Mouse (Mus musculus) neural tube, embryonic 15.5 days (tissue): ENCODE data around the gene Srcin1. TPM values are rescaled to one million over a fixed set of nuclear protein-coding genes. Genes with fewer than 3 reads are reported as not detected.
A peak's percentile ranks its signal among the peaks of the same experiment; 100 is the strongest.

ENCODE experiments used
- ATAC-seq: fragments of 200-750 bp; cut with Nextera tagmentation; 2 replicates; pipeline ENCODE4 v1.8.0; 2017; ENCODE audit warnings: mild to moderate bottlenecking, moderate TSS enrichment, moderate library complexity; ENCODE audit not compliant: low FRiP score
- H3K27ac ChIP-seq: fragments of 300-500 bp; sonication (generic); replicated peaks from 2 replicates; pipeline ENCODE4 v1.5.1; 2015; ENCODE audit warnings: mild to moderate bottlenecking, inconsistent platforms
- H3K27me3 ChIP-seq: fragments of 300-500 bp; sonication (generic); replicated peaks from 2 replicates; pipeline ENCODE4 v1.6.1; 2015; ENCODE audit warnings: inconsistent platforms
- H3K36me3 ChIP-seq: fragments of 300-500 bp; sonication (generic); 2 replicates; pipeline ENCODE4 v1.6.1; 2015; ENCODE audit warnings: inconsistent platforms
- H3K4me1 ChIP-seq: fragments of 300-500 bp; sonication (generic); 2 replicates; pipeline ENCODE4 v1.6.1; 2015; ENCODE audit warnings: inconsistent platforms
- H3K4me2 ChIP-seq: fragments of 300-500 bp; sonication (generic); 2 replicates; pipeline ENCODE4 v1.6.1; 2015; ENCODE audit warnings: inconsistent platforms, mild to moderate bottlenecking, moderate library complexity
- H3K4me3 ChIP-seq: fragments of 300-500 bp; sonication (generic); replicated peaks from 2 replicates; pipeline ENCODE4 v1.5.1; 2015; ENCODE audit warnings: mild to moderate bottlenecking, inconsistent platforms
- H3K9ac ChIP-seq: fragments of 300-500 bp; sonication (generic); replicated peaks from 2 replicates; pipeline ENCODE4 v1.6.1; 2015; ENCODE audit warnings: mild to moderate bottlenecking, inconsistent platforms
- H3K9me3 ChIP-seq: fragments of 300-500 bp; sonication (generic); replicated peaks from 2 replicates; pipeline ENCODE4 v1.6.1; 2016; ENCODE audit warnings: inconsistent platforms
- WGBS: fragments of 180-500 bp; shearing (Covaris S2); methylation state at CpG from one replicate; pipeline ENCODE4 v1.1.7; 2015; ENCODE audit warnings: mixed read lengths; 5-methylcytosine and 5-hydroxymethylcytosine counted together
- polyA plus RNA-seq: library from polyadenylated mRNA; unstranded; fragments of >200 nt; fragmentation: Nextera tagmentation; extraction: Ambion mirVana; gene quantifications from 2 replicates; pipeline ENCODE4 v1.2.1, GENCODE M21; 2015

Gene Srcin1
- polyA plus RNA-seq = 7.2 and 10.5 TPM in 2 replicates

DNA sequence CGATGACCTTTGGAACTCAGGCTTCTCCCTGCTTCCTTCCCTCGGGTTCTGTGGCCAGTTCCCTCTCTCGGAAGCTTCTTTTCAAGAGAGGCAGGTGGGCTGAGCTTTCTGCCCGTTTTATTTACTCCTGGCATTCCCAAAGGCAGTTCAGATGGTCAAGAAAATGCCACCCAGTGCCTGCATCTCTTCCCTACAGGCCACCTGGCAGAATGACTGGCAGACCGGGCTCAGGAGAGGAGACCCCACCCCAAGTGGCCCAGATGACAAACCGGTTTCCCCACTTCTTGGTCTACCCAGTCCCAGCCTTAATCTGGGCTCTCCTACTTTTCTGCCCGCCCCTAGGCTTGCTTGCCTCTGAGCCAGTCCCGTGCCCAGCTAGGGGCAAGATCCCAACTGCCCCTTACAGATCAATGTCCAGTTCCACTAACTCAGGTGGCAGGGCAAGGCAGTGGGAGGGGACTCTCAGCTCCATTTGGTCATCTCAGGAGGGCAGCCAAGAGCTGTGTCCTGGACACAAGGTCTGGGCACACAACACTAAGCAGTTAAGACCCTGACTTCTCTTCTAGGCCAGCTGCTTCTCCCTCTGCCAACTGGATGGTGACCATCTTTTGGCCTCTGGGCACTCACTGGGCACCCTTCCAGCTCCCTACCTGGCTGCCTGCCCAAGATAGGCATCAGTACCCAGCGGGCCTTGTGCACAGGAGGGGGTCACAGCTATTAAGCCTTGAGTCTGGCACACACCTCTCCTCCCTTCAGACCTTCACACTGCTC lies at the start of gene Srcin1:
TSS of gene Srcin1 (minus strand) at position 51 of the 771 bp plus-strand sequence.
- Histone ChIP-seq H3K27ac (peak within 1 kb of the TSS; percentile 91), H3K4me3 (peak within 1 kb of the TSS; percentile 69), H3K4me2 (peak within 1 kb of the TSS; percentile 90), H3K9me3 (no peaks in the 10 kb centered on the region), H3K27me3 (peaks cover 2% of the 10 kb centered on the region; the same call in 1 of the 2 replicates), H3K9ac (peak within 1 kb of the TSS; percentile 95), H3K36me3 (no peaks in the 10 kb centered on the region), H3K4me1 (peaks cover 58% of the 10 kb centered on the region)
- WGBS = 32% methylated on average over 9 of the region's 9 CpGs
- no peak for ATAC-seq

DNA sequence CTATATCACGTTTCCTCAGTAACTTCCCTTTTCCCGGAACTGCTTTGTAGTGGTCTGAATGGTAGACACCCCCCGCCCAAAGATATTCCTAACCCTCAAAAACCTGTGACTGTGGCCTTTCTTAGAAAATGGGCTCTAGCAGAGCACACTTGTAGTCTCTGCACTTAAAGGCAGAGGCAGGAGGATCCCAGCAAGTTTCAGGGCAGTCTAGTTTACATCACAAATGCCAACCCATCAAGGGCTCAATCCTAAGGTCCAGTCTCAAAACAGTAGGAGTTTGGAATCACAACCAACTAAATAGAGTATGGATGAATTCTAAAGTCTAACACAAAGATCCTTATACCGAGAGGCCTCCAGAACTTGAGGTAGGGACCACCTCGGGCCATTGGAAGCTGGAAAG lies 49.6 kb upstream of the Srcin1 start:
- WGBS = 84% methylated on average over 5 of the region's 5 CpGs
- no peak for ATAC-seq
- no peak overlapping the region for H3K9ac ChIP-seq
- peaks cover 72% of the 10 kb centered on the region for H3K27me3 ChIP-seq
- no peak overlapping the region for H3K27ac ChIP-seq
- no peak overlapping the region for H3K4me2 ChIP-seq
- no peaks in the 10 kb centered on the region for H3K9me3 ChIP-seq
- peaks cover 35% of the 10 kb centered on the region for H3K4me1 ChIP-seq
- H3K4me3 ChIP-seq = no peak overlapping the region
- H3K36me3 ChIP-seq = no peaks in the 10 kb centered on the region

DNA sequence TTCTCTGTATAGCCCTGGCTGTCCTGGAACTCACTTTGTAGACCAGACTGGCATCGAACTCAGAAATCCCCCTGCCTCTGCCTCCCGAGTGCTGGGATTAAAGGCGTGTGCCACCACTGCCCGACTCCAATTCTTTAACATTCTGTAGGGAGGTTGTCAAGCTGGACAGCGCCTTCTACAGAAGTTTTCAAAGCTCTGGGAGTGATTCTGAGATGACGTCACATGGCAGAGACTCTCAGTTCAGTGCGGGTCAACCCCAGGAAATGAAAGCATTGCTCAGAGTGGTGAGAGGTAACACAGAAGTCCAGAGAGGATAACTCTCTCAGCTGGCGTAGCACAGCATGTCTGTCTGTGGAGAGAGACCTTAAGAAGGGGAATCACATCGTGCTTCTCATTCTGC lies 47.2 kb upstream of the Srcin1 start:
- no peak overlapping the region for H3K9ac ChIP-seq
- no peak overlapping the region for H3K4me2 ChIP-seq
- H3K27ac ChIP-seq = no peak overlapping the region
- no peak for ATAC-seq
- H3K4me3 ChIP-seq = no peak overlapping the region
- H3K27me3 ChIP-seq = peaks cover 55% of the 10 kb centered on the region
- peaks cover 15% of the 10 kb centered on the region for H3K4me1 ChIP-seq
- 64% methylated on average over 9 of the region's 9 CpGs for WGBS
- H3K36me3 ChIP-seq = no peaks in the 10 kb centered on the region
- H3K9me3 ChIP-seq = no peaks in the 10 kb centered on the region

DNA sequence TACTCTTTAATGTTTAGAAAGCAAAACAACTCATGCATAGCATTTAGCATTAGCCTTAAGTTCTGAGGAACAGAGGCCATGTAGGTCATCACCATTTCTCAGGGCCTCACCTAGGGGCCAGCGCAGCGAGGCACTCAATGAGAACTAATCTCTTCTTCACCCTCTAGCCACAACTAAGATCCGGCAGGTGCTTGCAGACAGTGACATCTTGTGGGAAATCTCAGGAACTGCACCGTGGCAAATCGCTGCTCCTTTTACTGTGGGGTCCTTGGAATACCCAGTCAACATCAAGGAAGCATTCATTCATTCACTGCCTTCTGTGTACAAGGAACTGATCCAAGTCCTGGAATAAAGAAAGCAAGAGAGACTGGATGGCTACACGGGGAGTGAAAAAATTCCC lies 46.5 kb upstream of the Srcin1 start:
- H3K9ac ChIP-seq = no peak overlapping the region
- H3K27me3 ChIP-seq = peaks cover 50% of the 10 kb centered on the region
- H3K9me3 ChIP-seq = no peaks in the 10 kb centered on the region
- H3K4me2 ChIP-seq = no peak overlapping the region
- no peak overlapping the region for H3K27ac ChIP-seq
- H3K4me3 ChIP-seq = no peak overlapping the region
- 3% methylated on average over 6 of the region's 6 CpGs for WGBS
- peak; percentile 45; the same call in 1 of the 2 replicates for ATAC-seq
- H3K36me3 ChIP-seq = no peaks in the 10 kb centered on the region
- H3K4me1 ChIP-seq = peaks cover 8% of the 10 kb centered on the region

DNA sequence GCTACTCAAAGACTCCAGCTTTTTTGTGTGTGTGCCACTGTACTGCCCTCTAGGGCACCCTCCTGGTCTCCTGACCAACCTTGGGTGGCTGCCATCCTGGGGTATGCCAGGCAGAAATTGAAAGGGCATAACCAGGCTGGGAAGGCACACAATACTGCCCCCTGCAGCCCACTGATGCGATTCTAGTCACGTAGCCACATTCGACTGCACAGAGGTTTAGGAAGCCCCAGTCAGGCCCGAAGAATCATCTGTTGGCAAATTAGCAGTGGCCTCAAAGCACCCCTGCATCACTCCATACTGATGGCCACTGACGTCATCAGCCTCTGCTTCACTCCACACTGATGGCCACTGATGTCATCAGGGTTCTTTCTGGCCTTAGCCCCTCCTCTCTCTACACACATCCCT lies 43.4 kb upstream of the Srcin1 start:
- Histone ChIP-seq H3K4me2 (no peak overlapping the region), H3K27me3 (peaks cover 32% of the 10 kb centered on the region), H3K27ac (no peak overlapping the region), H3K4me1 (no peaks in the 10 kb centered on the region), H3K9ac (no peak overlapping the region), H3K36me3 (no peaks in the 10 kb centered on the region), H3K9me3 (no peaks in the 10 kb centered on the region), H3K4me3 (no peak overlapping the region)
- no peak; the same call in 1 of the 2 replicates for ATAC-seq
- WGBS = 40% methylated on average over 5 of the region's 5 CpGs

DNA sequence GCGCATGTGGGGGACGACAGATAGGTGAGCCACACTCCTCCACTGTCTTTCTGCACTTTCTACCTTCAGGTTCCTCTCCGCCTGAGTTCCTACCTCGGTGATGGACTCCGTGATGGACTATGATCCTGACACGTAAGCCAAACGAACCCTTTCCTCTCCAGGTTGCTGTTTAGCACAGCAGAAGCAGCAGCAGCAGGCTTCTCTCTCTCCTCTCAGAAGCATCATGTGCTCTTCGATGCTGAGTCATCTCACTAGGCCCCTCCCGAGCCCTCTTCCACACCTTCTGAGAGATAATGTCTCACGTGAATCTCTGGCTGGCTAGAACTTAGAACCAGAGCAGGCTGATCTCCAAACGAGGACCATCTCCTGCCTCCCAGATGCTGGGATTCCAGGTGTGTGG lies 42.4 kb upstream of the Srcin1 start:
- 53% methylated on average over 11 of the region's 11 CpGs for WGBS
- peaks cover 22% of the 10 kb centered on the region for H3K27me3 ChIP-seq
- H3K4me2 ChIP-seq = no peak overlapping the region
- no peaks in the 10 kb centered on the region for H3K36me3 ChIP-seq
- no peaks in the 10 kb centered on the region for H3K9me3 ChIP-seq
- no peaks in the 10 kb centered on the region for H3K4me1 ChIP-seq
- no peak for ATAC-seq
- no peak overlapping the region for H3K4me3 ChIP-seq
- no peak overlapping the region for H3K27ac ChIP-seq
- H3K9ac ChIP-seq = no peak overlapping the region

DNA sequence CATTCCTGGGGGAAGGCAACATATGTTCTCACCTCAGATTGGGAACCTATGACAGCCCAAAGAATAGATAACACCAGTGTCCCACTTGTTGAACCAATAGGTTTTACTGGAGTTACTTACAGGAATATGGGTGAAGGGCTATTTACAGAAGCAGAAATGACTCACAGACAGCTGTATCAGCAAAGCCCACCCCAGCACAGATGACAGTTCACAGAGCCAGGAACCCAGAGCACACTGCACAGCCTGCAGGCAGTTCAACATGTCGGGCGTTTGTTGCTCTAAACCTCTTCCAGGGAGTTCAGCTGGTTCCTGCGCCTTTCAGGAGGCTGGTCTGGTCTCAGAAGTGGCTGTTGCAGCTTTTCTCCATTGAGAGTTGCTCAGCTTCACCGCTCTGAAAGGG lies 39.3 kb upstream of the Srcin1 start:
- peaks cover 18% of the 10 kb centered on the region; the same call in 1 of the 2 replicates for H3K27me3 ChIP-seq
- H3K4me3 ChIP-seq = no peak overlapping the region
- no peaks in the 10 kb centered on the region for H3K4me1 ChIP-seq
- no peaks in the 10 kb centered on the region for H3K36me3 ChIP-seq
- WGBS = 85% methylated on average over 4 of the region's 4 CpGs
- no peak overlapping the region for H3K27ac ChIP-seq
- H3K4me2 ChIP-seq = no peak overlapping the region
- ATAC-seq = no peak
- no peaks in the 10 kb centered on the region for H3K9me3 ChIP-seq
- no peak overlapping the region for H3K9ac ChIP-seq

DNA sequence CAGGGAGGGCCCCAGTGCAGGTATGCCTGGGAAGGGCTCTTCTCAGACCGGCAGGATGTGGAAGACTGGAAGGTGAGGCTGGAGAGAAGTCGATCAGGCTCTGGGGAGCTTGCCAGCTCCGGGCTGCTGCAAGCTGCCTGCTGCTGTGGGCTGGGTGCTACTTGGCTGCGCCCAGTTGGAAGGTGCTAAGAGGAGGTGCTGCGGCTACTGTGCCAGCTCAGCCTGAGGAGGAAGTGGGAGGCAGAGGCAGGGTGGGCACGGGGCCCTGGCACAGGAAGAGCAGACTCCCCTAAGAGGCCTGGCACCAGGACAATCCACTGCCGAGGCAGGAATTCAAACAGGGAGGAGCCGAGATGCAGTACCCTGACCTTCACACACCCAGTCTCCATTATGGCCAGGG lies 35.1 kb upstream of the Srcin1 start:
- H3K27ac ChIP-seq = no peak overlapping the region
- no peak overlapping the region for H3K4me3 ChIP-seq

DNA sequence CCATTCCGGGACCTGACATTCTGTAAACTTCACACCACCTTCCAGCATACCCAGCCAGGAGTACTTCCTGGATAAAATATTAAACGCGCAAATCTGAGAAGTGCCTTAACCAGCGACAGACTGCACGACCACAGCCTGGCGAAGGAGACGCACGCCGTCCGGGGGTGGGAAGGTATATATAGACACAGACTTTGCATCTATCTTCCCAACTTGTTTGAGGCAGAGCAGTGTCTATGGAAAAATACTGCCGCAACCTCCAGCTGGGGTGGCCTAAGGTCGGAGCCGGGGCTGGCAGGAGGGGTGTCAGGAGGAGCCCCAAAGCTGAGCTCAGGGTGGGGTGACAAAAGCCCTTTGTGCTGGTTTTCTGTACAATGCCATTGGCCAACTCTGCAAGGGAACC lies 33.8 kb upstream of the Srcin1 start:
- no peaks in the 10 kb centered on the region for H3K9me3 ChIP-seq
- peaks cover 3% of the 10 kb centered on the region; the same call in 1 of the 2 replicates for H3K27me3 ChIP-seq
- no peaks in the 10 kb centered on the region for H3K4me1 ChIP-seq
- H3K9ac ChIP-seq = no peak overlapping the region
- no peak overlapping the region for H3K4me3 ChIP-seq
- H3K27ac ChIP-seq = no peak overlapping the region
- H3K4me2 ChIP-seq = no peak overlapping the region
- ATAC-seq = no peak
- H3K36me3 ChIP-seq = no peaks in the 10 kb centered on the region
- 93% methylated on average over 13 of the region's 13 CpGs for WGBS

More for the DNA sequence above, 35.1 kb upstream of the Srcin1 start:
- no peak for ATAC-seq
- Histone ChIP-seq H3K27me3 (peaks cover 3% of the 10 kb centered on the region; the same call in 1 of the 2 replicates), H3K9me3 (no peaks in the 10 kb centered on the region), H3K4me1 (no peaks in the 10 kb centered on the region), H3K36me3 (no peaks in the 10 kb centered on the region), H3K4me2 (no peak overlapping the region), H3K9ac (no peak overlapping the region)
- 73% methylated on average over 8 of the region's 8 CpGs for WGBS

DNA sequence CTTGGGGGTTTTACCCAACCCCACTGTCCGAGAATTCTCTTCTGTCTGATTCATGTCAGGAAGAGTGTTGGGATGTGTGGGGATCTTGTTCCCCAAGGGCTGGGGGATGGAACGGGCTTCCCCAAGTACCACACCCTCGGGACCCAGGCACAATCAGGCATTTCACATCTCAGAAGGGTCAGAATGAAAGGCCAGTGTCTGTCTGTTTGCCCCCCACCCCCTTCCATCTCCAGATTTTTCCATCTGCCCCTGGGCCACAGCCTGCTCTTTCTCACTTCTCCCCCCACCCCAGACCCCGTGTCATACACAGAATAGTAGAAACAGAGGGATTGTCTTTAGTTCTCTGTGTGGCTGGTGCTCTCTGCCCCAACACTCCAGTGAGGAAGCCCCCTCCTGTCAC lies 32.9 kb upstream of the Srcin1 start:
- no peaks in the 10 kb centered on the region for H3K9me3 ChIP-seq
- H3K4me3 ChIP-seq = no peak overlapping the region
- no peak overlapping the region for H3K4me2 ChIP-seq
- no peaks in the 10 kb centered on the region for H3K4me1 ChIP-seq
- H3K27me3 ChIP-seq = peaks cover 3% of the 10 kb centered on the region; the same call in 1 of the 2 replicates
- H3K36me3 ChIP-seq = no peaks in the 10 kb centered on the region
- no peak overlapping the region for H3K9ac ChIP-seq
- no peak for ATAC-seq
- 81% methylated on average over 4 of the region's 4 CpGs for WGBS
- no peak overlapping the region for H3K27ac ChIP-seq

DNA sequence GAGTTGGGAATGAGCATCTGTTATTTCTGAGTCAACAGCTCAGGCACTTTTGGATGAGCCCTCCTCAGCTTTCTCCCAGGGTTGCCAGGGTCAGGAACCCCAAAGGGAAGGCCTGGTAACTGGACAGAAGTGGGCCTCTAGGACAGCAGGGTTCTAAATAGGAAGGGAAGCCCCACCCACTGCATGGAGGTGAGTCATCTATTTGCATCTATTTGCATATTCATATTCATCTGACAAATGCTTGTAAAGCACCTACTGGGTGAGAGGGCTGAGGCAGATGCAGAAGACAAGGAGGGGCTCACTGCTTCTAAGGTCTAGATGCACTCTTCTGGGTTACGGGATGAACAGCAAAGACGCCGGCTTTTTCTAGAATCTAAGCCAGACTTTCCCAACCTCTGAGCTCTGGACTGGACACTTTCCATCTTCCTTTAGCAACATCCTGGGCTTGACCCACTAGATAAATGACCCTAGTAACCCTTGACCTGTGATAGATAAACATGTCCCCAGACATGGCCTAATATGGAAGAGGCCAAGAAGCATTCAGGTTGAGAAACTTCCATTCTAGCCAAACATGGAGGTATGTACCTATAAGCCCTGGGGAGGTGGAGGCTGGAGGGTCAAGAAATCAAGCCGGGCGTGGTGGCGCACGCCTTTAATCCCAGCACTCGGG lies 31.2 kb upstream of the Srcin1 start:
- no peak for ATAC-seq
- 95% methylated on average over 8 of the region's 8 CpGs for WGBS
- H3K4me1 ChIP-seq = no peaks in the 10 kb centered on the region

DNA sequence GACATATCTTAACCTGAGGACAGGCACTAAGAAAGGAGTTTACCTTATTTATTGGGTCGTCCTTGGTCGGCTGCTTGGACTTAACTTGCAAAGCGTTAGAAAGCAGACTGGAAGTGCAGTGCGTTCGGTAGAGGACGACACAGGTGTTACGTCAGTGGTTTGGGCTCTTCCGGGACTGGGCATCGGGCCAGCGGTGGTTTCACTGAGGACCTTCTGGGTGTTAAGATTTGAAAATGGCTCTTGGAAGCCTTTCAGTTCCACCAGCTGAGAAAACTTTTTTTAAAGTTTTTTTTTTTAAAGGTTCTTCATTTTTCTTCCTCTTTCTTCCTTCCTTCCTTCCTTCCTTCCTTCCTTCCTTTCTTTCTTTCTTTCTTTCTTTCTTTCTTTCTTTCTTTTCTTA lies 27.9 kb upstream of the Srcin1 start:
- no peaks in the 10 kb centered on the region for H3K9me3 ChIP-seq
- no peaks in the 10 kb centered on the region for H3K36me3 ChIP-seq
- H3K27ac ChIP-seq = no peak overlapping the region
- no peak for ATAC-seq
- no peak overlapping the region for H3K4me3 ChIP-seq
- H3K4me2 ChIP-seq = no peak overlapping the region
- H3K27me3 ChIP-seq = no peaks in the 10 kb centered on the region; the same call in 1 of the 2 replicates
- no peaks in the 10 kb centered on the region for H3K4me1 ChIP-seq
- WGBS = 75% methylated on average over 10 of the region's 10 CpGs
- H3K9ac ChIP-seq = no peak overlapping the region

More for the DNA sequence above, 31.2 kb upstream of the Srcin1 start:
- Histone ChIP-seq H3K27ac (no peak overlapping the region), H3K4me2 (no peak overlapping the region), H3K9me3 (no peaks in the 10 kb centered on the region), H3K9ac (no peak overlapping the region), H3K27me3 (peaks cover 3% of the 10 kb centered on the region; the same call in 1 of the 2 replicates), H3K36me3 (no peaks in the 10 kb centered on the region), H3K4me3 (no peak overlapping the region)
